Mouse (Mus musculus) midbrain, postnatal 0 days (tissue): ENCODE results near the gene Cygb. TPM values are rescaled to one million over a fixed set of nuclear protein-coding genes. Genes with fewer than 3 reads are reported as not detected.

Experiments
- ATAC-seq: fragments of 200-750 bp; cut with Nextera tagmentation; 2 replicates; pipeline ENCODE4 v1.8.0; 2017; ENCODE audit warnings: moderate number of reproducible peaks, mild to moderate bottlenecking, moderate TSS enrichment, moderate library complexity; ENCODE audit not compliant: low FRiP score
- DNase-seq: peaks from one replicate; pipeline ENCODE4 v3.0.0-alpha.2; 2015; ENCODE audit warnings: low spot score
- H3K27ac ChIP-seq: fragments of 300-500 bp; sonication (generic); 2 replicates; pipeline ENCODE4 v1.5.1; 2014; ENCODE audit warnings: low read depth, mild to moderate bottlenecking, low read length, mixed read lengths
- H3K27me3 ChIP-seq: fragments of 300-500 bp; sonication (generic); 2 replicates; pipeline ENCODE4 v1.6.1; 2014; ENCODE audit warnings: low read length, control low read depth, mixed read lengths; ENCODE audit not compliant: insufficient read depth
- H3K36me3 ChIP-seq: fragments of 300-500 bp; sonication (generic); 2 replicates; pipeline ENCODE4 v1.6.1; 2014; ENCODE audit warnings: low read length, control low read depth, mixed read lengths; ENCODE audit not compliant: insufficient read depth
- H3K4me1 ChIP-seq: fragments of 300-500 bp; sonication (generic); 2 replicates; pipeline ENCODE4 v1.6.1; 2014; ENCODE audit warnings: mild to moderate bottlenecking, control low read depth, antibody characterized with exemption, low read length, mixed read lengths; ENCODE audit not compliant: insufficient read depth
- H3K4me2 ChIP-seq: fragments of 300-500 bp; sonication (generic); 2 replicates; pipeline ENCODE4 v1.6.1; 2014; ENCODE audit warnings: low read depth, mild to moderate bottlenecking, low read length, mixed read lengths; ENCODE audit not compliant: poor library complexity, severe bottlenecking
- H3K4me3 ChIP-seq: fragments of 300-500 bp; sonication (generic); 2 replicates; pipeline ENCODE4 v1.5.1; 2014; ENCODE audit warnings: low read depth, mild to moderate bottlenecking, low read length, moderate library complexity
- H3K9ac ChIP-seq: fragments of 300-500 bp; sonication (generic); replicated peaks from 2 replicates; pipeline ENCODE4 v1.6.1; 2014; ENCODE audit warnings: mild to moderate bottlenecking, low read length, moderate library complexity, mixed read lengths; ENCODE audit not compliant: poor library complexity, severe bottlenecking
- H3K9me3 ChIP-seq: fragments of 300-500 bp; sonication (generic); 2 replicates; pipeline ENCODE4 v1.6.1; 2016; ENCODE audit warnings: low read length, control low read depth
- CTCF ChIP-seq: IDR thresholded peaks from 2 replicates; pipeline ENCODE4 v1.5.1; 2016; ENCODE audit warnings: antibody characterized with exemption, mild to moderate bottlenecking
- WGBS: fragments of 180-500 bp; shearing (Covaris S2); extraction: QIAGEN DNeasy Blood & Tissue Kit; methylation state at CpG from one replicate; pipeline ENCODE4 v1.1.7; 2014; 5-methylcytosine and 5-hydroxymethylcytosine counted together
- polyA plus RNA-seq: library from polyadenylated mRNA; unstranded; fragments of >200 nt; fragmentation: Nextera tagmentation; extraction: Ambion mirVana; gene quantifications from 2 replicates; pipeline ENCODE4 v1.2.1, GENCODE M21; 2015
- total RNA-seq: library from RNA; depleted of rRNA; stranded (reverse); fragments of >200 nt; gene quantifications from 2 replicates; pipeline ENCODE4 v1.2.3, GENCODE M21; 2014

Cygb gene
- total and polyA plus RNA-seq, 2 experiments from 2014 or later: 40.5 to 44.2 TPM

GRCm38 (mm10) chr11:116694250-116695193 lies 40.4 kb upstream of the Cygb start:
- peaks cover 7% of the 10 kb centered on the region; the same call in 1 of the 2 replicates for H3K4me1 ChIP-seq
- H3K27me3 ChIP-seq: peaks cover 26% of the 10 kb centered on the region
- H3K9ac ChIP-seq: peak overlapping the region; percentile 46; the same call in 1 of the 2 replicates
- peak; percentile 8 for DNase-seq
- no peaks in the 10 kb centered on the region for H3K9me3 ChIP-seq
- peak overlapping the region; percentile 53 for H3K4me2 ChIP-seq
- ATAC-seq: no peak
- TF ChIP-seq CTCF: no peak
- H3K36me3 ChIP-seq: no peaks in the 10 kb centered on the region
- H3K27ac ChIP-seq: no peak overlapping the region
- peak overlapping the region; percentile 32 for H3K4me3 ChIP-seq
- WGBS: 4% methylated on average over 59 of the region's 73 CpGs

GRCm38 (mm10) chr11:116693899-116694249 lies 39.8 kb upstream of the Cygb start:
- 39% methylated on average over 4 of the region's 4 CpGs for WGBS
- DNase-seq (no peak), ATAC-seq (no peak)
- Histone ChIP-seq H3K27me3 (peaks cover 26% of the 10 kb centered on the region), H3K9ac (peak overlapping the region; percentile 46; the same call in 1 of the 2 replicates), H3K27ac (no peak overlapping the region), H3K4me1 (peaks cover 7% of the 10 kb centered on the region; the same call in 1 of the 2 replicates), H3K36me3 (no peaks in the 10 kb centered on the region), H3K9me3 (no peaks in the 10 kb centered on the region), H3K4me3 (peak overlapping the region; percentile 32), H3K4me2 (peak overlapping the region; percentile 53)
- no peak for TF ChIP-seq CTCF

GRCm38 (mm10) chr11:116690701-116691575 lies 36.8 kb upstream of the Cygb start:
- ATAC-seq (no peak), DNase-seq (no peak)
- Histone ChIP-seq H3K4me1 (peaks cover 7% of the 10 kb centered on the region; the same call in 1 of the 2 replicates), H3K9ac (no peak overlapping the region), H3K27me3 (peaks cover 22% of the 10 kb centered on the region), H3K36me3 (no peaks in the 10 kb centered on the region), H3K9me3 (no peaks in the 10 kb centered on the region), H3K4me2 (no peak overlapping the region), H3K4me3 (no peak overlapping the region), H3K27ac (no peak overlapping the region)
- 50% methylated on average over 18 of the region's 18 CpGs for WGBS
- no peak for TF ChIP-seq CTCF

DNA sequence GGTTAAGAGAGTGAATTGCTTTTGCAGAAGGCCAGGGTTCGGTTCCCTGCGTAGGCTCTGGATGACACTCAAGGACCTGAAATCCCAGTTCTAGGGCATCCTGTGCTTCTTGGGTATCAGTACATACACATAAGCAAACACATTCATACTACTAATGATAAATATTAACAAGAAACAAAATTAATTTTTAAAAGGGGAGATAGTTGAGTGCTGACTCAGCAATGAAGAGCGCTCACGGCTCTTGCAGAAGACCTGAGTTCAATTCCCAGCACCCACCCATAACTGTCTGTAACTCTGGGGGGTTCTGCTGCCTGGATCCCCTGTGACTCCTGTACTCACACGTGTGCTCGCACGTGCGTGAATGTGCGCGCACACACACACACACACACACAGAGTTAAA lies 35.5 kb upstream of the Cygb start:
- Histone ChIP-seq H3K27ac (no peak overlapping the region), H3K4me2 (no peak overlapping the region), H3K9ac (no peak overlapping the region), H3K36me3 (0 out of 2 replicates have a peak, but pooled peaks cover 5% of the 10 kb centered on the region), H3K4me3 (no peak overlapping the region), H3K9me3 (no peaks in the 10 kb centered on the region), H3K27me3 (peaks cover 10% of the 10 kb centered on the region), H3K4me1 (peaks cover 6% of the 10 kb centered on the region; the same call in 1 of the 2 replicates)
- ATAC-seq: no peak
- DNase-seq: no peak
- WGBS: 95% methylated on average over 10 of the region's 10 CpGs
- TF ChIP-seq CTCF: no peak

GRCm38 (mm10) chr11:116687897-116688296 lies 33.8 kb upstream of the Cygb start:
- TF ChIP-seq CTCF: no peak
- H3K9ac ChIP-seq: no peak overlapping the region
- H3K27me3 ChIP-seq: no peaks in the 10 kb centered on the region
- WGBS: 75% methylated on average over 8 of the region's 8 CpGs
- no peak for DNase-seq
- no peak overlapping the region for H3K4me2 ChIP-seq
- H3K36me3 ChIP-seq: 0 out of 2 replicates have a peak, but pooled peaks cover 5% of the 10 kb centered on the region
- no peaks in the 10 kb centered on the region for H3K4me1 ChIP-seq
- ATAC-seq: no peak
- no peaks in the 10 kb centered on the region for H3K9me3 ChIP-seq
- H3K4me3 ChIP-seq: no peak overlapping the region
- H3K27ac ChIP-seq: no peak overlapping the region
